Comparison of ENCODE assay signal across 7 mouse cellular contexts in the genomic region with DNA sequence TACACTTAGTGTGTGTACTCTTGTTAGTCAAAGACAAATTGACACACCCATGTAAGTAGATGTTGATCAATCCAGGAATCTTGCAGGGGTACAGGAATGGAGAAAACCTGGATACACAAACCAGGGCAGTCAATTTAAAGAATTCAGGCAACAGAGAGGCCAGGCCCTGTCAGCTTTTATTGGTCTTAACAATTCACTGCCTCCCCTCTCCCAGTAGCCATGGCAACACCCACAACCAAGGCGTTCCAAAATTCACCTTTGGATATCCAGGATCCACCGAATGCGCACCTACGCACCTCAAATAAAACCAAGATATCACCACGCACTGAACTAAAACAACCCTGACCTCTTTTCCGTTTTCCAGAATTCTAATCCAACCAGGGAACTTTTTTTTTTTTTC. TPM values are rescaled to one million over a fixed set of nuclear protein-coding genes. Genes with fewer than 3 reads are reported as not detected.
A peak's percentile ranks its signal among the peaks of the same experiment; 100 is the strongest.
DNase-seq lines count a peak whose midpoint lies in the region; ATAC-seq and TF ChIP-seq lines count a peak whose summit lies in the region.

No protein-coding gene starts in this region.

- WGBS in hindbrain, embryonic 11.5 days, result 8% methylated on average over 6 of the region's 6 CpGs
- WGBS in liver, embryonic 14.5 days (ENCODE audit: insufficient replicate concordance), result 29% methylated on average over 6 of the region's 6 CpGs
- 3% methylated on average over 6 of the region's 6 CpGs for whole genome bisulfite sequencing in olfactory bulb, adult 2 months

- ATAC-seq in hindbrain, embryonic 11.5 days (ENCODE audit: low FRiP score), result no peak
- ATAC-seq in liver, embryonic 14.5 days (ENCODE audit: insufficient read depth), result no peak

- no peaks in the 10 kb centered on the region for H3K27me3 ChIP-seq in hindbrain, embryonic 11.5 days (ENCODE audit: control insufficient read depth, insufficient read depth, low read length)
- no peaks in the 10 kb centered on the region for H3K27me3 ChIP-seq in liver, embryonic 14.5 days (ENCODE audit: control insufficient read depth, insufficient read depth, low read length)

- peak overlapping the region; percentile 97 for H3K27ac ChIP-seq in hindbrain, embryonic 11.5 days (ENCODE audit: low read depth, low read length)
- peak overlapping the region; percentile 79; the same call in 1 of the 2 replicates for H3K27ac ChIP-seq in liver, embryonic 14.5 days
- peak overlapping the region; percentile 99 for H3K27ac ChIP-seq in olfactory bulb, adult 2 months (ENCODE audit: insufficient read depth, low read depth, low read length)

- no peak for TF ChIP-seq CTCF in liver, embryonic 14.5 days (IDR thresholded peaks at IDR 0.05; ENCODE audit: low read depth)
- no peak for TF ChIP-seq CTCF in olfactory bulb, adult 2 months (IDR thresholded peaks at IDR 0.05; ENCODE audit: insufficient read depth, low read depth, low read length)

- peak overlapping the region; percentile 90 for H3K9ac ChIP-seq in hindbrain, embryonic 11.5 days (ENCODE audit: low read depth, low read length)
- peak overlapping the region; percentile 80 for H3K9ac ChIP-seq in liver, embryonic 14.5 days (replicated peaks)

- TF ChIP-seq POLR2A in olfactory bulb, adult 2 months (IDR thresholded peaks at IDR 0.05; ENCODE audit: insufficient read depth, low read depth, low read length), result no peak

- H3K4me3 ChIP-seq in hindbrain, embryonic 11.5 days (ENCODE audit: low read depth, low read length), result peak overlapping the region; percentile 61
- peak overlapping the region; percentile 82 to 95 for H3K4me3 ChIP-seq in liver, embryonic 14.5 days (ENCODE audit: insufficient read depth in 1 of 2, low read depth in 2 of 2, low read length in 2 of 2)
- H3K4me3 ChIP-seq in olfactory bulb, adult 2 months (ENCODE audit: insufficient read depth, low read depth, low read length), result peak overlapping the region; percentile 22; the same call in 1 of the 2 replicates

- peak; percentile 27 for DNase-seq in right cerebral cortex, postnatal 25 days
- no peak for DNase-seq in right cerebral cortex, postnatal 4 days
- peak; percentile 74 to 75 for DNase-seq in cerebellum, postnatal 10 days
- peak; percentile 59 for DNase-seq in hindbrain, embryonic 11.5 days (ENCODE audit: low spot score)
- DNase-seq in liver, embryonic 14.5 days (ENCODE audit: low read depth in 3 of 3, low spot score in 3 of 3), result no peak
- no peak for DNase-seq in left cerebral cortex, adult 9 months (ENCODE audit: low spot score in 2 of 2)

- H3K4me2 ChIP-seq in hindbrain, embryonic 11.5 days (replicated peaks; ENCODE audit: low read depth, low read length), result peak overlapping the region; percentile 73
- peak overlapping the region; percentile 92 for H3K4me2 ChIP-seq in liver, embryonic 14.5 days (ENCODE audit: low read depth)

- no peaks in the 10 kb centered on the region for H3K36me3 ChIP-seq in hindbrain, embryonic 11.5 days (ENCODE audit: control insufficient read depth, insufficient read depth, low read length)
- H3K36me3 ChIP-seq in liver, embryonic 14.5 days (replicated peaks; ENCODE audit: control insufficient read depth, insufficient read depth, low read depth), result no peaks in the 10 kb centered on the region

- no peaks in the 10 kb centered on the region for H3K4me1 ChIP-seq in hindbrain, embryonic 11.5 days (replicated peaks; ENCODE audit: control insufficient read depth, insufficient read depth, low read length)
- H3K4me1 ChIP-seq in liver, embryonic 14.5 days (replicated peaks; ENCODE audit: control insufficient read depth in 2 of 2, insufficient read depth in 2 of 2, low read length in 1 of 2), result peaks cover 10 to 24% of the 10 kb centered on the region in 2 experiments
- H3K4me1 ChIP-seq in olfactory bulb, adult 2 months (ENCODE audit: control insufficient read depth, insufficient read depth, low read length), result no peaks in the 10 kb centered on the region; the same call in 1 of the 2 replicates

- TF ChIP-seq EP300 in liver, embryonic 14.5 days (IDR thresholded peaks at IDR 0.05; ENCODE audit: low read depth), result no peak

- H3K9me3 ChIP-seq in hindbrain, embryonic 11.5 days (ENCODE audit: control insufficient read depth, low read length), result no peaks in the 10 kb centered on the region
- no peaks in the 10 kb centered on the region for H3K9me3 ChIP-seq in liver, embryonic 14.5 days (ENCODE audit: control insufficient read depth, low read length)

RNA-seq across cellular contexts. Expression of gene Calm1, which starts 12.9 kb away (rescaled TPM):
- polyA plus RNA-seq in hindbrain, embryonic 11.5 days (2014; fragmentation: Nextera tagmentation; extraction: Ambion mirVana), result 1,456 and 1,584 TPM in 2 replicates
- 72.9 and 115 TPM in 2 replicates for polyA plus RNA-seq in liver, embryonic 14.5 days (2012; rRNA removed)
- 553 and 571 TPM in 2 replicates for polyA plus RNA-seq in liver, embryonic 14.5 days (2014; fragmentation: Nextera tagmentation; extraction: Ambion mirVana)
- polyA plus RNA-seq in olfactory bulb, adult 2 months (2012; ENCODE audit: insufficient read depth, insufficient read length, low replicate concordance, missing spikeins), result 446 and 787 TPM in 2 replicates

RNA-seq across cellular contexts. Expression of gene Nrde2, which starts 26.9 kb away (rescaled TPM):
- polyA plus RNA-seq in hindbrain, embryonic 11.5 days (2014; fragmentation: Nextera tagmentation; extraction: Ambion mirVana), result 9.0 and 11.1 TPM in 2 replicates
- 2.5 and 3.6 TPM in 2 replicates for polyA plus RNA-seq in liver, embryonic 14.5 days (2012; rRNA removed)
- 4.1 and 4.2 TPM in 2 replicates for polyA plus RNA-seq in liver, embryonic 14.5 days (2014; fragmentation: Nextera tagmentation; extraction: Ambion mirVana)
- polyA plus RNA-seq in olfactory bulb, adult 2 months (2012; ENCODE audit: insufficient read depth, insufficient read length, low replicate concordance, missing spikeins), result not detected in 2 replicates

Comparison
In these comparisons a context has a peak if more than half of its experiments do, and no peak if none do; other contexts are left out.
1. DNase-seq: peak in right cerebral cortex, postnatal 25 days (single experiment), cerebellum, postnatal 10 days (2 of 2) and hindbrain, embryonic 11.5 days (single experiment); none in right cerebral cortex, postnatal 4 days (single experiment), liver, embryonic 14.5 days (0 of 3) and left cerebral cortex, adult 9 months (0 of 2).
2. H3K4me3 ChIP-seq: peak in every context shown above with its lines; median percentile 88 in liver, embryonic 14.5 days; 61 in hindbrain, embryonic 11.5 days; 22 in olfactory bulb, adult 2 months.
3. Peak in every context shown above with its lines, with median percentiles within 50 percentile points of each other: H3K27ac ChIP-seq.